Mouse (Mus musculus) retina, adult 2 months (tissue): ENCODE measurements around the gene Pomgnt2.
A peak's percentile ranks its signal among the peaks of the same experiment; 100 is the strongest.

ENCODE experiments used
- DNase-seq: peaks from one replicate; pipeline ENCODE4 v3.0.0-alpha.2; 2012; ENCODE audit warnings: low read depth, low spot score

Gene Pomgnt2

DNA sequence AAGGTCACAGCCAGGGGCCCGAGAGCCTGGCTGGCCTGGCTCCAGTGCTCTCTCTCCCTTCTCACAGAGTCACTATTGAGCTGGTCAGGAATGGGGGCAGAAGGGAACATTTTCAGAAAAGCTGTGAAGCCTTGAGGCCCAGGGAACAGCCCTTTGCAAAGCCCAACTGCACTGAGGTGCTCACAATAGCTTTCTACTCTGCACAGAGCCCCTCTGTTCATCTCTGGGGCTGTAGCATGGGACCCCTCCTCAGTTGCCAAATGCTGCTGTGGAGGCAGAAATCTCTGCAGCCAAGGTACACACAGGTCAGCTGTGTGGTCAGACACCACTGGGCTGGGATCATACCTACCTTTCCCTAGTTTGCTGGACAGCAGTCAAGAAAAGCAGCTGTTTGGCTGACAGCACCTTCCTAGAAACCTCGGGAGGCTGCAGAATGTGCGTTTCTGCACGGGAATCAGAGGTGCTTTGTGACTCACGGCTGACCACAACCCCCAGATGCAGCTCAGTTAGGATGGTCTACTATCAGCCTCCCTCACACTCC lies 27.0 kb downstream of the Pomgnt2 start:
- DNase-seq, result no peak

DNA sequence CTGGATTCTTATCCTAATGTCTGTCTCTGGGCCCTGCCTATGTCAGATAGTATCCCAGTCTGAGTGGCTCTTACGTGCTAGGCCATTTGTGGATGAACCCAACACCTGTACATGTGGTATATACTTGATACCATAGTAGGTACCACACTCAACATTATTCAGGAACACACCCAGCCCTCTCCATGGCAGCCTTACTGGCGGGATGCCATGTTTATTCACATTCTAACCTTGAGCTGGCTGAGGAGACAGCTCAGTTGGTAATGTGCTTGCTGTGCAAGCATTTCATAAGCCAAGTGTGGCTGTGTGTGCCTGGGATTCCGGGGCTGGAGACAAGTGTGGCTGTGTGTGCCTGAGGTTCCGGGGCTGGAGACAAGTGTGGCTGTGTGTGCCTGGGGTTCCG lies 28.7 kb downstream of the Pomgnt2 start:
- no peak for DNase-seq

DNA sequence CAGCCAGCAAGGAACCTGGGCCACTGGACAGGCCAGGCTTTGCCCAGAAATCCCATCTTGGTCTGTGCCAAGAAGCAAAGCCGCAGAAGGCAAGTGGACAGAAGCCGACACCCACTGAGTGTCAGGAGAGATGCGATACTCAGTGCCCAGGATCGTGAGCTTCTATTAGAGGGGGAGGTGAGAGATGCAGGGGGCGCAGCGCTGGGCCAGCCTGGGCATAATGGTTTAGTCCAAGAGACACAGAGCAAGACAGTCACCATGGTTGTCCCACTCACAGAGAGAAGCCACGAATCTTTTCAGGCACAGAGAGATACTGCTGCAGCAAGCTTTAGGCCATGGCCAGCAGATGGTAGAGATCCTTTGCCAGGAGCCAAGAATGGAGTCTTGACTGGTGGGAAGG lies 32.0 kb downstream of the Pomgnt2 start:
- no peak for DNase-seq

DNA sequence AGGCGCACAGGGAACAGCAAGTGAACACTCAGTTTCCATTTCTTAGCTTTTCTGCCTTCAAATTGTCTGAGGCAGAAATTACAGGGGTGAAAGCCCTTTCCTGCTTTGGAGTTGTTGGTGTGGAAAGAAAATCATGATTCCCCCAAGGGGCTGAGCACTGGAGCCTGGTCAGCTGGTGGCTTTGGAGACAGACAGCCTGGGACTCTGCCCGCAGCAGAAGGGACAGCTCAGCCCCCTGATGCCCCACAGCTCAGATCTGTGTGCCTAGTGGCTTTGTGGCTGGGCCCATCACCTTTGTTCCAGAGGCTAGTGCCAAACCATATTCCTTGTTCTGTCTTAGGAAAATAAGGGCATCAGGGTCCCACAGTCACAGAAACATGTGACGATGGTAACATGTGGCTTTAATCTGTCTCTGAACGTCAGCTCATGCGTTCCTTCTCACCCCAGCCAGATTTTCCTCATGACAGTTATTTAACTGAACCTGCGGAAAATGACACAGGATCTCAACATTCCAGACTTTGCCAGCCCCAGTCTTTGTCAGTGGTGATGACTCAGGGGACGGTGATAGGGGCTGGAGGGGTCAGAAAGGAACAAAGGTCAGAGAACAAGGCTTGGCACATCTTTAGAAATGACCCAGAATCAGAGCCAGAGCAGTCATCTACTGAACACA lies 36.8 kb downstream of the Pomgnt2 start:
- no peak for DNase-seq

DNA sequence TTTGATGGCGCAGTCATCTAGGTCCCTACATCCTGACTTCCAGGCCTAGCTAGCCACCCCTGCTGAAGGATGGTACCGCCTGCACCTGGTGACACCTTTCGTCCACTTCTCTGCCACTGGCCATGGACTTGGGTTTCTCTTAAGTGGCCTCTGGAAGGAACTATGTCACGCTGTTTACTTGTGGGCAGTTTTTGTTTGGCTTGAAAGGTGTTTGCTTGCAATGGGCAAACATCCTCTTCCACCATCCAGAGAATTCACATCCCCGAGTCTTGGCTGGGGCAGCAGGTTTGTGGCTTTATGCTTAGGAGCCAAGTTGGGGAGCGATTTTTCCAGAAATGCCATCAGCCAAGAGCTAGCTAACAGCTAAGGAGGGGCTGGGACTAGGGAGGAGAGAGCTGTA lies 44.3 kb downstream of the Pomgnt2 start:
- DNase-seq, result no peak

DNA sequence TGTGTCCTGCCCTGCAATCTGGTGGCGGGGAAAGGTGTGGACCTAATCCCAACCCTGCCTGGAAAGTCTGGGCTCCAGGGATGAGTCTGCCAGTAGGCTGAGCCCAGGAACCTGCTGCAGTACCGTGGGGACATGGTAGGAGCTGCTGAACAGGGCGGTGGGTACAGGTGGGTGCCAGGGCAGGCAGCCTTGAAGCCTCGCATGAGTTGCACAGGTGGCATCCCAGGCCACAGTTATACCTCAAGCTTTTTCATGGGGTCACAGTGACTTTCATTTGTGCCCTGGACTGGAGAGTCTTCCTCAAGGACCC lies 45.8 kb downstream of the Pomgnt2 start:
- no peak for DNase-seq

DNA sequence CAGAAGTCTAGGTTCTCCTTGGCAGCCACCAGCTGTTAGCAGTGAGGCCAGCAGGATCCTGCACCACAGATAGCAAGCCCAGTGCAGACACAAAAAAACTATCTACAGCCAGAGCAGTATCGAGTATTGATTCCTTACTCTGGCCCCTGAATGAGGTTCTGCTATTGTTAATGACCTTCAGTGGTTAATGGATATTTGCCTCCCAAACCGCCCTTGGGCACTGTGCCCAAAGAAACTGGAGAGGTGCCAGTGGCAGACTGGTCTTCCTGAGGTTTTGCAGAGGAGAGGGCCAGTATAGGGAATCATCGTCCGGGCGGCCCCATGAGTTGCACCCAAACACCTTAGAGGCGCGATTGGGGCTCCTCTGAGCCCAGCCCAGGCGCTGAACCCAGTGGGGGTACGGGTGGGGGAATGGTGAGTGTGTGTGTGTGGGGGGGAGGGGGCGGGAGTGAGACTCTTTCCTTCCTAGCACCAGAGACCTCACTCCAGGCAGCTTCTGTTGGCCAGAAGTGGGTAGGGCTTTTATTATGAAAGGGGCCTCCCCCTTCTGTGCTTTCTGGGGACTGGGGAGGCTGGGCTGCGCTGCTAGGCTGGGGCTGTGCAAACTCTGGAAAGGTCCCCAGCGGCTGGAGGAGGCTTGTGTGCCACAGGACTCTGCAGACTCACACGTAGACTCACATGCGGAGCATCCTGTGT lies 46.3 kb downstream of the Pomgnt2 start, which contains the start of gene Fam198a:
Gene Fam198a, plus strand, starts transcription at position 571 of the 696 bp plus-strand sequence.
- DNase-seq, result no peak

DNA sequence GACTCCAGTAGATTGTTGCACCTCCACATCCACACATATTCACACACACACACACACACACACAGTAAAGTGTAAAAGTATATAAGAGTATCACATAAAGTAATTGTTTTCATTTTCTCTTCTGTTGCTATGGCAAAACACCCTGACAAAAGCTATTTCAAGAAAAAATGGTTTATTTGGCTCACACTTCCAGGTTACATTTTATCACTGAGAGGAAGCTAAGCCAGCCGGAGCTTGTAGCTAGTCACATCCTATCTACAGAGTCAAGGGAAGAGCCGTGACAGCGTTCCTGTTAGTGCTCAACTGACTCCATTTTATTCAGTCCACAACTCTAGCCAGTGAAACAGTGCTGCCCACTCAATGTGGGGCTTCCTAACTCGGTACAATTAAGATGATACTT lies 48.5 kb downstream of the Pomgnt2 start:
- no peak for DNase-seq

DNA sequence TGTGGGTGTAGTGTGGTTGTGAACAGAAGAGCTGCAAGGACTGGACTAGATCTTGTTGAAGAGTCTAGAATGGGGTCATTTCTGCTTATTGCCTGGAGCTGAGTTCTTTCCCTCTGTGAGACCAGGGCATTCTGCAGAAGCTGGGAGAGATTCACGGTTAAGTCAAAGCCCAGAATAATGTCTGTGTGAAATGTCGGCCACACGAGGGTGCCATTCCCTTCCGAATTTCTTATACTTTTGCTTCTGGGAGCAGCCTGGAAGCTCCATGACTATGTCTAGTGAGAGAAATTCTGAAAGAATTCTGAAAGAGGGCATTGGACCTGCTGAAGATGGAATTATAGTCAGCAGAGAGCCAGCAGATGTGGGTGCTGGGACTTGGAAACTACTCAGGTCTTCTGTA lies 49.1 kb downstream of the Pomgnt2 start:
- DNase-seq, result no peak

DNA sequence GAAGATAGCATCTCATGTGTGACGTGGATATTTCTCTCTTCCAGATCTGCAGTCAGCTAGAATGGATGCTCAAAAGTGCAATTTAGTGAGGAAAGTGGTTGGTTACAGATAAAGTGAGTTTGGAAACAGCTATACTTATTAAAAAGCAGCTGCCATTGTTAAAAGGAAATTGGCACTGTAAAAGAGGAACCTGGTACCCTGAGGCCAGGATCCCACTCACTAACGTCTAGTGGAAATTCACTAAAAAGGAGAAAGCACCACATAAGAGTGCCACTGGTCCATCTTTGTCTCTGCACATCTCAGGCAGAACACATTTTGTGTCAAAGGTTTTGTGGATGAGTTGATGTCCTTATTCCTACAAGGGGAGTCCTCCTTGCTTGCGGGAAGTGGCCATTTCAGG lies 53.3 kb downstream of the Pomgnt2 start:
- DNase-seq, result no peak

DNA sequence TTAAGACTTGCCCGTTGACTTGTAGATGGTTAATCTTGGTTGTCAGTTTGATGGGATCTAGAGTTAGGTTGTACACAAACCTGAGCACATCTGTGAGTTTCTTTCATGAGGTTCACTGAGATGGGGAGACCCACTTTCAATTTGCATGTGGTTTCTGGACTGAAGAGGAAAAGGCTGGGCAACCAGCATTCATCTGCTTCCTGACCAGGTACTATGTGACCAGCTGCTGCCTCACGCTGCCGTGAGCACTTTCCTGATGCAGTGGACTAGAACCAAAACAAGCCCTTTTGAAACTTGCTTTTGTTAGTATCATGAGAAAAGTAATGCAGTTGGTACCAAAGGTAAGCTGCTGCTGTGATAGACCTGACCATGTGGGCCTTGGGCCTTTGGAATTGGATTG lies 53.9 kb downstream of the Pomgnt2 start:
- DNase-seq, result no peak

DNA sequence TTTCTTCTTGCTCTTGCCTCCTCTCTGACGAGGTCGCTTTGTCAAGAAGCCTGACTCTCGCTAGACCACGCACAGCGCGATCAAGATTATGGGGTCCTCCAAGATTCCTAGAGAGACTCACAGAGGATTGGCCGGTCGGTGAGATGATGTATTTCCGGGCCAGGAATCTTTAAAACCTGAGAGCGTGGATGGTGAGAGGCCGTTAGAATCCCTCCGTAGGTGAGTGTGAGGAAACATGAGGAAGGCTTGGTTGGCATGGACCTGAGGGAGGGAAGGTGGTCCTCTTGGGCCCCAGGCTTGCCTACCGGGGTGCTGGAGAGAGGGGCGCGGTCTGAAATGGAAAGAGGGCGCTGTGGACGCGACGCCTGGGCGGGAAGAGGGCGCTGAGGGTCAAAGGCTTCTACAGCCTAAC lies 59.0 kb downstream of the Pomgnt2 start:
- peak; percentile 39 for DNase-seq

DNA sequence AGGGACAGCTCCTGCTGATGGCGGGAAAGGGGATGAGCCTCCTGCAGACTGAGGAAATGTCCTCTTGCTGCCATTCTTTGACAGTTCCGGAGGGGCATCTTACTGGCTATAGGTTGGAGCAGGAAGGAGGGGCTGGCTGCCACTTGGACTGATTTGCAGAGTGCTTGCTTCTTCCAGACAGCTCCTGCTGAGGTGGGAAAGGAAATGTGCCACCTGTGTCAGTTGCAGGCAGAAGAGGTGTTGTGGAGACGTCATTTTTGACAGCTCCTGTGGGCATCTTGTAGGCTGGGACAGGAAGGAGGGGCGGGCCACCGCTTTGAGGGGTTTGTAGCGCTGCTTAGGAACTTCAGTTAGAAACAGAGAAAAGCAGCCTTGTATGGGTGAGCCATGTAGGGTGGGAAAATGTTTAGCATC lies 59.5 kb downstream of the Pomgnt2 start:
- DNase-seq, result no peak

DNA sequence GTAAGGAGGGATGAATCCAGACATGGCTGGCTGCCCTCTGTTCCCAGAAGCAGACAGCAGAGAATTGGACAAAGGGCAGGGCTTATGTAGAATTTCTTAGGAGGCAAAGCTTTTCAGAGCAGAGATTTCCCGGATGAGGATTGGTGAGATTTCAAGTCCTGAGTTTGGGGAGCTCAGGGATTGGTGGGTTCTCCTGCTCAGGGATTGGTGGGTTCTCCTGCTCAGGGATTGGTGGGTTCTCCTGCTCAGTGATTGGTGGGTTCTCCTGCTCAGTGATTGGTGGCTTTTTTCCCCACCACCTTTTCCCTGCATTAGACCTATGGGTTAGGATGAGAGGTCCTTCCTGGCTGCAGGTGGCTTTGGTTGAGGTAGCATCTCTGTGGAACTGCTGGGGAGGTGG lies 60.0 kb downstream of the Pomgnt2 start:
- no peak for DNase-seq

DNA sequence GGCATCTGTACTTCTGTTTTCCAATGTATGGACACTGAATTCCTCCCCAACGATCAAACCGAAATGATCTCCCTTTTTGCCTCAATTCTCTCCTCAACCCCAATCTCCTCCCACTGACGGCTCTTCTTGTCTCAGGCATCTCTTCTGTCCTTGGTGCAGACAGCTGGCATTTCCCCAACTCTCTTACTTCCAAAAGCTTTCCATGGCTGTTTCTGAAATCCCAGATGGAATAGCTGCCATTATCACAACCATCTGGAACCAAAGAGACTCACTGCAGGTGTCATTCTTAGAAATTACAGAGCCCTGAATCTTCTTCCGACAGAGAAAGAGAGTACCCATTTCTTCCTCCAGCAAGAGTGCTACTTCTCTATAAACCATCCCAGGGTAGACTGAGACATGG lies 62.1 kb downstream of the Pomgnt2 start:
- no peak for DNase-seq
